Mouse (Mus musculus): Measurements from ENCODE around the gene Pcf11. TPM values are rescaled to one million over a fixed set of nuclear protein-coding genes. Genes with fewer than 3 reads are reported as not detected.

Pcf11 gene
- total RNA-seq (2012; rRNA removed): 49.9 TPM in 2 replicates

DNA sequence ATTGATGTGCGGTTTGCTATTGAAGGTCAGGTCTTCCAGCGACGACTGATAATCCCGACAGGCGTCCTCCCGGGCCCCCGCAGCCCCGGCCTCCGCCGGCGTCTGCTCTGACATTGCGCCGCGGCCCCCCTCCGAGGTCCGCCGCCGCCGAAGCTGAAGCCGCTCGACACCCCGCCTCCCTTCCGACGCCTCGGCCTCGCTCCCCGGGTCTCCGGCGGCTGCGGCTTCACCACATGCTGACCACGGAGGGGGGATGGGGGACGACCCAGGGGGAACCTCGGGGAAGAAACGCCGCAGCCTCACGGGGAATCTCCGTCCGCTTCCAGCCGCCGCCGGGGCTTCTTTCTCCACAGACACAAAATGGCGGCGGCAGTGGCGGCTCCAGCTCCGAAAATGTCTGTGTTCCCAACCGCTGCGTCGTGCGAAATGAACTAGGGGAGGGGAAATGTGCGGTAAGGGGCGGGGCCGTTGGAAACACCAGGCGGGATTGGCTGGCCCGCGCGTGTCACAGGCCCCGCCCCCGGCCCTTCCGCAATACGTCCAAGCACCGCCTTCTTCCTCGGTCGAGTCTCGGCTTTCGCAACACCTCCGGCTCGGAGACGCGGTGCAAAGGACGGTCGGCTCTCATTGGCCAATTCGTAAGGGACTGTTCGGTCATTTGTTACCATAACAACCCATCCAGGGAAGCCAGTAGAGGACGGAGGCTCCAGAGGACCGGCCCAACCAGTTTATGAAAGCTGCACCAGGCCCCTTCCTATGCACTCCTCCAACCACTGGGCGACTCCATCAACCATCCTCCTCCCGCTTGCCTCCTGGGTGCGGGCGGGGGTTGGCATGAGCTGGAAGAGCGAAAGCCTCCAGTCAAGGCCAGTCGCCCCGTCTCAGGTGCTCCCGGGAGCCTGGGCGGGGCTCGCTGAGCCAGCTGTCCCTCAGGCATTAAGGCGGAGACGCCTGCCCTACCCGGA lies at the start of gene Pcf11:
Gene Pcf11, minus strand, starts transcription at position 428 of the 965 bp plus-strand sequence.
- H3K4me3 ChIP-seq (ENCODE audit: insufficient read depth in 1 of 2, low read depth in 1 of 2, low read length in 2 of 2, poor library complexity in 1 of 2, severe bottlenecking in 1 of 2): peak within 1 kb of the TSS; percentile 93 to 99
- TF ChIP-seq MAFK (IDR thresholded peaks at IDR 0.05; ENCODE audit: insufficient read depth, low read depth, low read length): no peak
- peak; percentile 83 for TF ChIP-seq CHD2 (IDR thresholded peaks at IDR 0.05; ENCODE audit: low read depth, low read length)
- DNase-seq (ENCODE audit: low read depth, low spot score): peak; percentile 95
- H3K9me3 ChIP-seq (ENCODE audit: control insufficient read depth, insufficient read depth, low read depth, low read length): no peaks in the 10 kb centered on the region
- peaks cover 6 to 10% of the 10 kb centered on the region in 2 experiments; a peak in 3 of 4 replicates for H3K4me1 ChIP-seq (ENCODE audit: control insufficient read depth in 2 of 2, insufficient read depth in 2 of 2, low read length in 2 of 2, poor library complexity in 1 of 2)
- in situ Hi-C loops (cut with MboI; ENCODE audit: low sequenced_read_pairs in 2 of 2, unreplicated experiment in 2 of 2): no loop called here
- peak within 1 kb of the TSS; percentile 95 for H3K27ac ChIP-seq (ENCODE audit: insufficient read depth, low read depth, low read length, poor library complexity, severe bottlenecking)
- peaks cover 5% of the 10 kb centered on the region for H3K36me3 ChIP-seq (ENCODE audit: control insufficient read depth, insufficient read depth, low read length, poor library complexity, severe bottlenecking)
- peak within 1 kb of the TSS; percentile 99 for H3K9ac ChIP-seq (ENCODE audit: insufficient read depth, low read depth, low read length, poor library complexity, severe bottlenecking)

DNA sequence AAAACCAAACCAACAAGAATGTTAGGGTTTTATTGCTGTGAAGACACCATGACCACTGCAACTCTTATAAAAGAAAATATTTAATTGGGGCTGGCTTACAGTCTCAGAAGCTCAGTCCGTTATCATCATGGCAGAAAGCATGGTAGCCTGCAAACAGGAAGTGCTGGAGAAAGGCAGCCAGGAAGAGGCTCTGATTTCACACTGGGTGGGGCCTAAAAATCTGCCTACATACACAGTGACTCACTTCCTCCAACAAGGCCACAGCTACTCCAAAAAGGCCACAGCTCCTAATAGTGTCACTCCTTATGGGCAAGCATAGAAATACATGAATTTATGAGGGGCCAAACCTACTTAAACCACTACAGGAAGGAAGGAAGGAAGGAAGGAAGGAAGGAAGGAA lies 45.3 kb upstream of the Pcf11 start:
- no peak for DNase-seq (ENCODE audit: low read depth, low spot score)
- Histone ChIP-seq H3K36me3 (ENCODE audit: control insufficient read depth, insufficient read depth, low read length, poor library complexity, severe bottlenecking) (no peaks in the 10 kb centered on the region), H3K4me3 (ENCODE audit: insufficient read depth in 1 of 2, low read depth in 1 of 2, low read length in 2 of 2, poor library complexity in 1 of 2, severe bottlenecking in 1 of 2) (no peak overlapping the region), H3K27ac (ENCODE audit: insufficient read depth, low read depth, low read length, poor library complexity, severe bottlenecking) (no peak overlapping the region), H3K9ac (ENCODE audit: insufficient read depth, low read depth, low read length, poor library complexity, severe bottlenecking) (no peak overlapping the region), H3K4me1 (ENCODE audit: control insufficient read depth in 2 of 2, insufficient read depth in 2 of 2, low read length in 2 of 2, poor library complexity in 1 of 2) (no peaks in the 10 kb centered on the region), H3K9me3 (ENCODE audit: control insufficient read depth, insufficient read depth, low read depth, low read length) (no peaks in the 10 kb centered on the region)
- in situ Hi-C loops (cut with MboI; ENCODE audit: low sequenced_read_pairs in 2 of 2, unreplicated experiment in 2 of 2): no loop called here
- TF ChIP-seq ZNF384 (IDR thresholded peaks at IDR 0.05; ENCODE audit: low read depth, low read length) (no peak), MAFK (IDR thresholded peaks at IDR 0.05; ENCODE audit: insufficient read depth, low read depth, low read length) (no peak), ZC3H11A (IDR thresholded peaks at IDR 0.05; ENCODE audit: borderline replicate concordance, low read depth, low read length) (no peak), HCFC1 (IDR thresholded peaks at IDR 0.05; ENCODE audit: borderline replicate concordance, insufficient read depth, low read length) (no peak), CHD2 (IDR thresholded peaks at IDR 0.05; ENCODE audit: low read depth, low read length) (no peak)

DNA sequence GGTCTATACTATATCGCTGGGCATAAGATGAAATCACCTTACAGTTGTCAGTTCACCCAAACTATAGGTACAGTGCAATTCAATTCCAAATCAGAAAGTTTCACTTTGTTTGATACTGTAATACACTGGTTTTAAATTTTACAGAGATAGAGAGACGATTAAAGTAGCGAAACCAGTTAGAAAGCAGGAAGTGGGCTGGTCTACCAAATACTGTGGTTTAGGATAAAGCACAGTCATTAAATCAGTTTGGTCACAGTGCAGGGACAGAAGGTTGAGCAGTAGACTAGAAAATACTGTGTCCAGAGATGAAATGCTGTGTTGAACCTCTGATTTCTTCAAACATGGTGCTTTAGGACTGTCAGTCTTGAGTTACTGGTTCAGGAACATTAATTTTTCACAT lies 41.9 kb upstream of the Pcf11 start:
- Histone ChIP-seq H3K9ac (ENCODE audit: insufficient read depth, low read depth, low read length, poor library complexity, severe bottlenecking) (no peak overlapping the region), H3K9me3 (ENCODE audit: control insufficient read depth, insufficient read depth, low read depth, low read length) (no peaks in the 10 kb centered on the region), H3K4me1 (ENCODE audit: control insufficient read depth in 2 of 2, insufficient read depth in 2 of 2, low read length in 2 of 2, poor library complexity in 1 of 2) (no peaks in the 10 kb centered on the region), H3K4me3 (ENCODE audit: insufficient read depth in 1 of 2, low read depth in 1 of 2, low read length in 2 of 2, poor library complexity in 1 of 2, severe bottlenecking in 1 of 2) (no peak overlapping the region), H3K36me3 (ENCODE audit: control insufficient read depth, insufficient read depth, low read length, poor library complexity, severe bottlenecking) (no peaks in the 10 kb centered on the region), H3K27ac (ENCODE audit: insufficient read depth, low read depth, low read length, poor library complexity, severe bottlenecking) (no peak overlapping the region)
- in situ Hi-C loops (cut with MboI; ENCODE audit: low sequenced_read_pairs in 2 of 2, unreplicated experiment in 2 of 2): no loop called here
- no peak for DNase-seq (ENCODE audit: low read depth, low spot score)
- TF ChIP-seq ZC3H11A (IDR thresholded peaks at IDR 0.05; ENCODE audit: borderline replicate concordance, low read depth, low read length): no peak
- TF ChIP-seq MAFK (IDR thresholded peaks at IDR 0.05; ENCODE audit: insufficient read depth, low read depth, low read length): no peak
- no peak for TF ChIP-seq CHD2 (IDR thresholded peaks at IDR 0.05; ENCODE audit: low read depth, low read length)
- TF ChIP-seq ZNF384 (IDR thresholded peaks at IDR 0.05; ENCODE audit: low read depth, low read length): no peak
- TF ChIP-seq HCFC1 (IDR thresholded peaks at IDR 0.05; ENCODE audit: borderline replicate concordance, insufficient read depth, low read length): no peak

DNA sequence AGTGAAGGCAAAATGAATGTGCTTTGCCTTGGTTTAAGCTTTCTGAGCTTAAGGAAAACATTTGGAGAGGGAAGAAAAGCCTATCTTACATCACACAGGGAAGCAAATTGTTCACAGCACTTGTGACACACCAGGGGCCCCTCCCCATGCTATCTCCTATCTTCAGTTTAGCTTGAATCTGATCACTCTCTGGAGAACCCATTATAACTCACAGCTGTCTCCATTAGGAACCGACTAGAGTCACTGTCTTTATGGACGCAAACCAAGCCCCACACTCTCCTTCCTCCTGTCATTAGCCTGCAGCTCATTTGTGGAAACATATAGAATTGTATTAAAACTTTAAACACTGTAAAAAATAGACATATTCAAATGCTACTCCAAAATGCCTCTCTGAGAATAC lies 39.8 kb upstream of the Pcf11 start:
- no peak overlapping the region for H3K4me3 ChIP-seq (ENCODE audit: insufficient read depth in 1 of 2, low read depth in 1 of 2, low read length in 2 of 2, poor library complexity in 1 of 2, severe bottlenecking in 1 of 2)
- DNase-seq (ENCODE audit: low read depth, low spot score): no peak
- H3K4me1 ChIP-seq (ENCODE audit: control insufficient read depth in 2 of 2, insufficient read depth in 2 of 2, low read length in 2 of 2, poor library complexity in 1 of 2): no peaks in the 10 kb centered on the region
- H3K9ac ChIP-seq (ENCODE audit: insufficient read depth, low read depth, low read length, poor library complexity, severe bottlenecking): no peak overlapping the region
- H3K27ac ChIP-seq (ENCODE audit: insufficient read depth, low read depth, low read length, poor library complexity, severe bottlenecking): no peak overlapping the region
- TF ChIP-seq CHD2 (IDR thresholded peaks at IDR 0.05; ENCODE audit: low read depth, low read length): no peak
- no peaks in the 10 kb centered on the region for H3K36me3 ChIP-seq (ENCODE audit: control insufficient read depth, insufficient read depth, low read length, poor library complexity, severe bottlenecking)
- H3K9me3 ChIP-seq (ENCODE audit: control insufficient read depth, insufficient read depth, low read depth, low read length): no peaks in the 10 kb centered on the region
- in situ Hi-C loops (cut with MboI; ENCODE audit: low sequenced_read_pairs in 2 of 2, unreplicated experiment in 2 of 2): no loop called here

DNA sequence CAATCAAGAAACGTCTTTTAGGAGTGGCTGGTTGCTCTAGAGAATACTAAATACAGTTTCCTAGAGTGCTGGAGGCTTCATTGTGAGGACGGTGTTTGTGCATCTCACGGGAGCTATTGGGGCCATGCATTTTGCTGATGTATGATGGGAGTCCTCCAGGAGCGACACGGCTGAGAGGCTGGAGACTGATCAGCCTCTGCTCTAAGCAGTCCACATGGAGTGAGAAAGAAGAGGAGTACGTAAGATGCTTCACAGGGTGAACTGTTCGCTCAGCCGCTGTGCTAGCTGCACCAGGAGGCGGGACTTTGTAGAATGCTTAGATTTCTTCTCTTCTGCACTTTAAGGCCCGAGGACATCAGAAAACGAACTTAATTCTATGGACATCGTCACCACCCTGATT lies 37.0 kb upstream of the Pcf11 start:
- no peak overlapping the region for H3K27ac ChIP-seq (ENCODE audit: insufficient read depth, low read depth, low read length, poor library complexity, severe bottlenecking)
- TF ChIP-seq ZC3H11A (IDR thresholded peaks at IDR 0.05; ENCODE audit: borderline replicate concordance, low read depth, low read length) (no peak), MAFK (IDR thresholded peaks at IDR 0.05; ENCODE audit: insufficient read depth, low read depth, low read length) (no peak), ZNF384 (IDR thresholded peaks at IDR 0.05; ENCODE audit: low read depth, low read length) (no peak), CHD2 (IDR thresholded peaks at IDR 0.05; ENCODE audit: low read depth, low read length) (no peak)
- no peaks in the 10 kb centered on the region for H3K4me1 ChIP-seq (ENCODE audit: control insufficient read depth in 2 of 2, insufficient read depth in 2 of 2, low read length in 2 of 2, poor library complexity in 1 of 2)
- H3K36me3 ChIP-seq (ENCODE audit: control insufficient read depth, insufficient read depth, low read length, poor library complexity, severe bottlenecking): no peaks in the 10 kb centered on the region
- H3K9me3 ChIP-seq (ENCODE audit: control insufficient read depth, insufficient read depth, low read depth, low read length): no peaks in the 10 kb centered on the region
- in situ Hi-C loops (cut with MboI; ENCODE audit: low sequenced_read_pairs in 2 of 2, unreplicated experiment in 2 of 2): no loop called here
- no peak for DNase-seq (ENCODE audit: low read depth, low spot score)
- no peak overlapping the region for H3K9ac ChIP-seq (ENCODE audit: insufficient read depth, low read depth, low read length, poor library complexity, severe bottlenecking)
- H3K4me3 ChIP-seq (ENCODE audit: insufficient read depth in 1 of 2, low read depth in 1 of 2, low read length in 2 of 2, poor library complexity in 1 of 2, severe bottlenecking in 1 of 2): no peak overlapping the region
